Mouse (Mus musculus) gastrocnemius, postnatal 10 days (tissue): ENCODE measurements around the gene Kat6b. TPM values are rescaled to one million over a fixed set of nuclear protein-coding genes. Genes with fewer than 3 reads are reported as not detected.
"Not testable (repeated sequence)": the region's sequence is repeated elsewhere in the genome, so short reads cannot be mapped to it uniquely, and the experiment has no call there.

Source experiments
- DNase-seq: peaks from one replicate; pipeline ENCODE4 v3.0.0; 2021; ENCODE audit warnings: mixed read lengths
- long read RNA-seq, 2 experiments: library from polyadenylated mRNA; stranded (forward); transcript quantifications; one replicate each; pipeline ENCODE4 v2.0.0; 2021
- total RNA-seq, 2 experiments: library from RNA; stranded (reverse); gene quantifications; 2 replicates each; pipeline ENCODE4 v1.2.3; 2021

Kat6b gene
- 10 to 100 TPM; 24.1 to 31.6 TPM for total RNA-seq
- long read RNA-seq, experiment 1, partial matches to known transcripts, result 2 of 4 reads
- long read RNA-seq, experiment 1, other reads (novel, unspliced or antisense), result 2 of 4 reads
- long read RNA-seq, experiment 2, result 0 reads

DNA sequence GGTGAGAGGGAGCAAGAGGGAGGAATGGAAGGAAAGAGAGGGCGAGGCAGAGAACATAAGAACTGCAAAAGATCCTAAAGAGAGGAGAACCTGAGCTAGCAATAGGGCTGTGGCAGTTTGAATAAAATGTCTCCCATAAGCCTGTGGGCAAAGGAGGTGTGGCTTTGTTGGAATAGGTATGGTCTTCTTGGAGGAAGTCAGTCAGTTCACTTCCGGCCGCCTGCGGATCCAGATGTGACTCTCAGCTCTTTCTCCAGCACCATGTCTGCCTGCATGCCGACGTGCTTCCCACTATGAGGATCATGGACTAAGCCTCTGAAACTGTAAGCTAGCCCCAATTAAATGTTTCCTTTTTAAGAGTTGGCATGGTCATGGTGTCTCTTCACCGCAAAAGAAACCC lies at the start of gene Kat6b:
TSS of gene Kat6b (plus strand) at position 204 of the 400 bp plus-strand sequence.
- no peak for DNase-seq

DNA sequence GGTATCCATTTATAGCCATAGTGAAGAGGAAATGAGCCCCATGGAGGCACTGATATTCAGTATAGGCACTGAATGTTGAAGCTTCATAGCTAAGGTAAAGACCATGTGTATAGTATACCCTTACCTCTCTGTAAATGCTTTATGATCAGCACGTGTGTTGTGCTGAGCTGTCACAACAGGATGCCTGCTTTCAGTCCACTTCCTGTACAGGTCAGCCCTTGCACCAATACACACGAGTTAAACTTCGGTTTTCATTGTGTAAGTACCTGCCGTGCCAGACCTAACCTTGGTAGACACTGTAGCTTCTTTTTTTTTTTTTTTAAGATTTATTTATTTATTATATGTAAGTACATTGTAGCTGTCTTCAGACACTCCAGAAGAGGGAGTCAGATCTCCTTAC lies 47.8 kb upstream of the Kat6b start:
- DNase-seq, result no peak

GRCm38 (mm10) chr14:21433995-21434394 lies 47.2 kb upstream of the Kat6b start:
- no peak for DNase-seq

GRCm38 (mm10) chr14:21434686-21435085 lies 46.5 kb upstream of the Kat6b start:
- DNase-seq, result no peak

GRCm38 (mm10) chr14:21439785-21440184 lies 41.4 kb upstream of the Kat6b start:
- DNase-seq, result peak; percentile 23

DNA sequence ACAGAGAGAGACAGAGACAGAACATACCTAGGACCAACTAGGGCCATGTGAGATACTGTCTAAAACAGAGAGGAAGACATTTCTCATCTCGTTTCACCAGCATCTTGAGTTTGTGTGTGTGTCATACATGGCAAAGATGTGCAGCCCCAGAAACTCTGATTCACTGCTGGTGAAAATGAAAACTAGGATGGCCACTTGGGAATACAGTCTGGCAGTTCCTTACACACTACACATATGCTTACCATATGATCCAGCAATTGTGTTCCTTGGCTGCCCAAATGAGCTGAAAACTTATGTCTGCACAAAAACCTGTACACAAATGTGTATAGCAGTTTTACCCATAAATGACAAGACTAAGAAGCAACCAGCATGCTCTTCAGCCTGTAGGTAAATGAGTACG lies 40.7 kb upstream of the Kat6b start:
- DNase-seq, result no peak

DNA sequence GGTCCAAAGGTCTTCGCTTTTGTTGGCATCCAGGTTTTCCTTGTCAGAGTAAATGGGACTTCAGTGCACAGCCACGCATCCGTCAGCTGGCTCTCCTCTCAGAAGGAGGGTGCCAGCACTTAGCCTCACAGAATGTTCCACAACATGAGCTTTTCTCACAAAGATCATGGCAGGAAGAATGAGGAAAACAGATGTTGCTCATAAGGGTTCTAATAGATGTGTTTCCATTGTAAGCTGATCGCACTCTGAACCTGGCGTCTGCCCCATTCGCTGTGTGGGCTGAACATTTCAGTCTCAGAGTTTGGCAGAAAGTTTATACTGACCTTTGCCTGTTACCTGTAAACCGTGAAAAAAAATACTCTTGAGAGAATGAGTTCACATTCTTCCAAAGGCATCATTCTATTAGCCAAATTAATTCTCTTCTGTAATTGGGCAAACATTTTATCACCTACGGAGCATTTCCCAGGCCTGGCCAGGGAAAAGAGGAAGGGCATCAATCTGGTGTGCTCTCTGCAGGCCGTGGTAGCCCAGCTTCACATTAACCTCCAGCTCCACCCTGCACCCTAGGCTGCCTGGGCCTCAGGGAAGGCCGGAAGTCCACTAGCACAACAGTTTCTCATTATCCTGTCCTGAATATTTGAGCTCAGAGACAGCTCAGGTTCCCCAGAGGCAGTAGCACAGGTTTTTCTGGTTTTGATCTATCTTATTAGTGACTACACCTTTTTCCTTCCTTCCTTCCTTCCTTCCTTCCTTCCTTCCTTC lies 39.3 kb upstream of the Kat6b start:
- DNase-seq, result peak; percentile 25

- DNase-seq, result no peak
These were observed 28.7 kb upstream of the Kat6b start for GRCm38 (mm10) chr14:21452581-21452980.

GRCm38 (mm10) chr14:21453896-21454295 lies 27.3 kb upstream of the Kat6b start:
- no peak for DNase-seq

DNA sequence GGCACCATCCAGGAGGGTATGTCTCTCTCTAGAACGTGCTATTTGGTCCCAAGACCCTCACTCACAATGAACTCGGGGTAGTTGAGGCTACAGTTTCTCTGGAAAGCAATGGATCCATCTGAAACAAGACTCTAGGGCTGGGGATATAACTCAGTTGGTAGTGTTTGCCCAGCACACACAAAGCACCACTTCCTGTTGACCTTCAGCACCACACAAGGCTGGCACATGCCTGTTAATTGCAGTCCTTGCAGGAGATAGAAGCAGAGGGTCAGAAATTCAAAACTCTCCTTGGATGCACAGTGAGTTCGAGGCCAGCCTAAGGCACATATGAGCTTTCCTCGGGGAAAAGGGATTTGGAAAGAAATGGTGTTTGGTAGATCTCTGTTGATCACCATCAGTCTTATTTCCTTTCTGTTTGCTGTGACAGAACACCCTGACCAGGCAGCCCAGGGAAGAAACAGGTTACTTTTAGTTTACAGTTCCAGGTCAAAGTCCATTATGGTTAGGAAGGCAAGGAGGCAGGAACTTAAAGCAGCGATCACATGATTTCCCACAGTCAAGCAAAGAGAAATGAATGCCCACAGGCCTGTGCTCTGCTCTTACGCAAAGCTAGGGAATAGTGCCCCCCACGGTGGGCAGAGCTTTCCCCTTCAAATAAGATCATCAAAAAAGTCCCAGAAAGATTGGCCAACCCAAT lies 25.4 kb upstream of the Kat6b start:
- no peak for DNase-seq

GRCm38 (mm10) chr14:21456526-21456925 lies 24.7 kb upstream of the Kat6b start:
- DNase-seq, result no peak

DNA sequence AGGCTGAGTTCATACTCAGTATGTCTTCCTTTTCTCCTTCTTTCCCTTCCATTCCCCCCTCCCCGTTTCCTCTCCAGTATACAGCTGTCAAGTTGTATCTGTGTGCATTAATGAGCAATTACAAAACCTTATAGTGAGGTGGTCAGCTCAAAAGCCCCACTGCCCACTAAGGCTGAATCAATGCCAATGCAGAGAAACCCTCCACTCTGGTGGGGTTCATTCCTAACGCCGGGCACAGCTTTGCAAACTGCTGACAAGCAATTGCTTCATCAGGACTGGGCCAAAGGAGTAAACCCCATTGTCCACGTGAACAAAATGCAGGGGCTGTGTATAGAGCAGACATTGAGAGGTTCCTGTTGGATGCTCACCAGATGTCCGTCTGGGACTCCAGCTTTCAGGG lies 23.4 kb upstream of the Kat6b start:
- no peak for DNase-seq

DNA sequence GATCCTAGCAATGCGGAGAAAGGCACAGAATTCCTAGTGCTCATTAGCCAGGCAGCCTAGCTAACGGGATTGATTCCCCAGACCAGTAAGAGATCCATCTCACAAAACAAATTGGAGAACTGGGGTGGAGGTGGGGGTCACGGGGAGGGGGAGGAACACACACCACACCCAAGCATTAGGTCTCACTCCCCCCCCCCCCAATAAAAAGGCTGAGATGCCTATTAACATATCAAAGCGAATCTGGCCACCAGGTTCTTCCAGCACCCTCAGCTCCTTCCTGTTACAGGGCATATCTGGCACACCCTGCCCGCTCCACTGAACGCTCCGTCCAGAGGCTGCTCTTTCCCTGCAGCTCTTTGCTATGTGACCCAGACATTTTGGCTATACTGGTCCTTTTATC lies 22.5 kb upstream of the Kat6b start:
- DNase-seq, result no peak

- DNase-seq, result no peak
These were observed 22.1 kb upstream of the Kat6b start for GRCm38 (mm10) chr14:21459163-21459562.

GRCm38 (mm10) chr14:21462398-21462797 lies 18.8 kb upstream of the Kat6b start:
- DNase-seq, result no peak

GRCm38 (mm10) chr14:21463117-21463712 lies 18.0 kb upstream of the Kat6b start:
- DNase-seq, result no peak

DNA sequence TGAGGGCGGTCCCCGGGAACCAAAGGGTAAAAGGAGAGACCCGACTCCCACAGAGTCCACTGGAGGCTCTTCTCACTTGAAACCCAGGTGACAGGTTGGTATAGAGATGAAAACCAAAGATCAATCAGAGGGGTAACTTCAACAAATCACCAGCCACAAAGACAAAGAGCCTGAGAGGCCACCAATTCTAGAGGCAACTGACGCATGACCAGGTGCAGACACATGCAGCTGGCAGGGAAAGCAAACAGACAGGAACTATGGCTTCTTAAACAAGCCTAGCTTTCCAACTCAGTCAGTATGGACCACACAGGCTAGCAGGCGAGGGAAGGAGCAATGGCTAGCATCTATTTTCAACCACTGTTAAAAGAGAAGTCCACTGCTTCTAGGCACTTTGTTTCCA lies 10.8 kb upstream of the Kat6b start:
- DNase-seq, result no peak

GRCm38 (mm10) chr14:21471975-21472374 lies 9.3 kb upstream of the Kat6b start:
- DNase-seq, result no peak

GRCm38 (mm10) chr14:21474593-21475132 lies 6.6 kb upstream of the Kat6b start:
- not testable (repeated sequence) for DNase-seq

GRCm38 (mm10) chr14:21477181-21477580 lies 4.1 kb upstream of the Kat6b start:
- DNase-seq, result no peak

DNA sequence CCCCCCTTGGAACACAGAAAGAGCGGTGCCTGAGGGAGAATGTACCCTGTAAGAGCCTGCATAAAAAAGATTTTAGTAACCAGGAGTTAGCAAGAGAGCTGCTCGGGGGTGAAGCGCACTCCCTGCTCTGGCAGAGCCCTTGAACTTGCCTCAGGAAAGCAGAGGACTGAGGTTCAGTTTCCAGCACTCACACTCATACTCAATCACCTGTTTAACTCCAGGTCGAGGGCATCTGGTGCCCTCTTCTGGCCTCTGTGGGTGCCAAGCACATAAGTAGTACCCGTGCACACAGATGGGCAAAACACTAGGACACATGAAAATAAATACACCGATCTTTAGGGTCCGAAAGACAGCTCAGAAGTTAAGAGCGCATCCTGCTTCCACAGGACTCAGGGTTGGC lies 1.7 kb upstream of the Kat6b start:
- no peak for DNase-seq

DNA sequence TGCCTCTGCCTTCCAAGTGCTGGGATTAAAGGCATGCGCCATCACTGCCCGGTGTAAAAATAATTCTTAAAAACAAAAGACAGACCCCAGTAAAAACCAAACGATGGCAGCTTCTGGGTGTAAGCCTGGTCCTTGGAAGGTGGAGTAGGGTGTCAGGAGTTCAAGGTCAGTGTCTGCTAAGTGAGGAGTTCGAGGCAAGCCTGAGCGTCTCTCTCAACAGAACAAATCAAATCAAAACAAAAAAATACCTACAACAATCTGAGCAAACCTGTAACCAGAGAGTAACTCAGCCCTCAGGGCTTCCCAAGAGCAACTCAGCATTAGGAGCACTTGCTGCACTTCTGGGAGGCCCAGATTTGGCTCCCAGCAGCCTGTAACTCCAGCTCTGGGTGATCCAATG lies 1.0 kb upstream of the Kat6b start:
- no peak for DNase-seq

DNA sequence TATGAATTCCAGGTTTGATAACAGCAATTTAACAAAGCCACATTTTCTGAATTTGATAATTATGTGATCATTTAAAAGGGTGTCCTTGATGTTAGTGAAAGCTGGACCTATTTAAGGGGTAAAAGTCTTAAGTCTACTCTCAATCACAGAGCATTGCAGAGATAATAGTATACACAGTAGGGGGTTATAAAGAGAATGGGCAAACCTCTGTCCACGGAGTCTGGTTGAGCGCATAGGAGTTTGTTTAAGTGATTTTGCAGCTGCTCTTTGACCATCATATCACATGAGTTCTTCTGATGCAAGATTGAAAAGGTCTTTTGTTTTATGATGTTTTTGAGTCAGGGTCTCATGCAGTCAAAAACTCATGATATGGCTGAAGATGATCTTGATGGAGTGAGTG lies 3.0 kb downstream of the Kat6b start:
- no peak for DNase-seq
